Mouse (Mus musculus) kidney, embryonic 16.5 days (tissue): ENCODE measurements at regions not wholly inside any gene's neighbourhood (a gene's known extent, or its start where the extent isn't known, plus 50 kb on each side); places are given as distances from the start of the nearest gene placed in this dataset.

Source experiments
- ATAC-seq: fragments of 200-750 bp; cut with Nextera tagmentation; 2 replicates; pipeline ENCODE4 v1.8.0; 2017; ENCODE audit warnings: moderate TSS enrichment; ENCODE audit not compliant: low FRiP score, low TSS enrichment
- H3K27ac ChIP-seq: fragments of 300-500 bp; sonication (generic); 2 replicates; pipeline ENCODE4 v1.5.1; 2014; ENCODE audit warnings: low read length
- H3K27me3 ChIP-seq: fragments of 300-500 bp; sonication (generic); 2 replicates; pipeline ENCODE4 v1.6.1; 2014; ENCODE audit warnings: low read length, control low read depth, mixed read lengths; ENCODE audit not compliant: insufficient read depth
- H3K36me3 ChIP-seq: fragments of 300-500 bp; sonication (generic); 2 replicates; pipeline ENCODE4 v1.6.1; 2014; ENCODE audit warnings: low read length, control low read depth, mixed read lengths; ENCODE audit not compliant: insufficient read depth
- H3K4me1 ChIP-seq: fragments of 300-500 bp; sonication (generic); 2 replicates; pipeline ENCODE4 v1.6.1; 2014; ENCODE audit warnings: low read length, control low read depth, mixed read lengths; ENCODE audit not compliant: insufficient read depth
- H3K4me2 ChIP-seq: fragments of 300-500 bp; sonication (generic); replicated peaks from 2 replicates; pipeline ENCODE4 v1.6.1; 2014; ENCODE audit warnings: low read depth, low read length
- H3K4me3 ChIP-seq: fragments of 300-500 bp; sonication (generic); 2 replicates; pipeline ENCODE4 v1.5.1; 2014; ENCODE audit warnings: mild to moderate bottlenecking, low read length
- H3K9ac ChIP-seq: fragments of 300-500 bp; sonication (generic); replicated peaks from 2 replicates; pipeline ENCODE4 v1.6.1; 2014; ENCODE audit warnings: low read length
- H3K9me3 ChIP-seq: fragments of 300-500 bp; sonication (generic); 2 replicates; pipeline ENCODE4 v1.6.1; 2016; ENCODE audit warnings: low read length, control low read depth
- whole genome bisulfite sequencing: fragments of 180-500 bp; shearing (Covaris S2); extraction: QIAGEN DNeasy Blood & Tissue Kit; methylation state at CpG from one replicate; pipeline ENCODE4 v1.1.7; 2014; 5-methylcytosine and 5-hydroxymethylcytosine counted together

DNA sequence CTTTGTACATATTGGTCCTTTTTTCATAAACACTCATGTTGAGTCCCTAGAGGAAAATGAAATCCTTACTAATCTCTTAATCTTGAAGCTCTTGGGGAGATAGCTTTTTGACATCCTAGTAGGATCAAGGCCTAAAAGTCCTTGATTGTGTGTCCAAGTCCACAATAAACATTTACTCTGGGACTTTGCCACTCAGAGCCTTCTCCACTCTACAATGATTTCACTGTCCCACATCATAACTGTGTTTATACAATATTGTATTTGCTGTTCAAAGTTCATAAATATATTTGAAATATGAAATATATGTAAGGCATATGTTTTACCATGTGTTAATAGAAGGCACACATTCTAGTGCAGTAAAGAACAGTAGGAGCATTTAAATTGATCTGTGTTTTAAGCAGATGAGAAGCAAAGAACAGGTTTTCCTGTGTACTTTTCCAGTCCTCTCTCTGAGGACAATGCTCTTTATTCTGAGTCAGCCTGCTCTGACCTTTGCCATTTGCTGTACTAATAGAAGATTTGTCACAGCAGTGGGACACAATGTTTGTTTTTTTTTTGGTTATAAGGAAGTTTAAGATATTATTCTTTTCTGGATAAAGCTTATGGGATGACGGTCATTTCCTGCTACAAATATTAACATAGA lies 130.7 kb upstream of the Gprin3 start:
- H3K4me1 ChIP-seq, result no peaks in the 10 kb centered on the region
- ATAC-seq, result no peak
- WGBS, result 65% methylated on average over 1 of the region's 1 CpGs
- H3K27ac ChIP-seq, result no peak overlapping the region
- H3K9ac ChIP-seq, result no peak overlapping the region
- H3K27me3 ChIP-seq, result no peaks in the 10 kb centered on the region
- H3K9me3 ChIP-seq, result no peaks in the 10 kb centered on the region
- H3K36me3 ChIP-seq, result no peaks in the 10 kb centered on the region
- H3K4me2 ChIP-seq, result no peak overlapping the region
- no peak overlapping the region for H3K4me3 ChIP-seq

DNA sequence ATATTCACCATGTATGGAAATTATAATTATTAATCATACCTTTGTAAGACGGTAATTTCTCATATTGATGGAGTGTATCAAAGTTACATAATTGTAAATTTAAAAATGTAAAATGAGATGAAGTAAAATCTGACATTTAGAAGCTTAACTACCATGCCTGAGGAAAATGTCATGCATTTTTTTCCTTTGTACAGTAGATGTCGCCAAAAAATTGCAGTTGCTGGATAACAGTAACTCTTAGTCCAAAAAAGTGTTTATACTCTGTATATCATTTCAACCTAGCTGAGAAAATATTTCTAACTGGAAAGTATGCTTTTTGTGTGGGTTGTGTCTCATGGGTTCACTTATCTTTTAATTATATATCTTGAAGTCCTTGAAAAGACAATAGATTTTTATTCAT lies 110.9 kb upstream of the Gprin3 start:
- no peaks in the 10 kb centered on the region for H3K9me3 ChIP-seq
- no peak overlapping the region for H3K4me3 ChIP-seq
- no peak overlapping the region for H3K27ac ChIP-seq
- no peaks in the 10 kb centered on the region for H3K27me3 ChIP-seq
- WGBS, result 59% methylated on average over 2 of the region's 2 CpGs
- no peak overlapping the region for H3K4me2 ChIP-seq
- H3K9ac ChIP-seq, result no peak overlapping the region
- no peaks in the 10 kb centered on the region for H3K36me3 ChIP-seq
- H3K4me1 ChIP-seq, result no peaks in the 10 kb centered on the region
- no peak for ATAC-seq

DNA sequence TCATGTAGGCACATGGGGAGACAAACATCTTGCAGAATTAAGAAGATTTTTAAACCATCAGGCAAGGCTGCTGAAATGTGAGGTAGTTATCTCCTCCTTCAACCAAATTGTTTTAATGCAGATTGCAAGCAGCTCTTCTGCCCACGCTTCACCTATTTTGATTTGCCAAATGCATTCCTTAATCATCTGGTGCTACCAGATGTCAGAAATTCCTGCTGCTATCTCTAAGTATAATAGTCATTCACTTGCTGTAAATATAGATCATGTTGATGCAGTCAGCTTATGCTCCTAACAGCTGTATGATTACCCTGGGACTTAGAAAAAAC lies 98.8 kb upstream of the Gprin3 start:
- 58% methylated on average over 1 of the region's 1 CpGs for whole genome bisulfite sequencing
- Histone ChIP-seq H3K4me3 (no peak overlapping the region), H3K9me3 (no peaks in the 10 kb centered on the region), H3K36me3 (no peaks in the 10 kb centered on the region), H3K9ac (no peak overlapping the region), H3K4me2 (no peak overlapping the region), H3K27me3 (no peaks in the 10 kb centered on the region), H3K4me1 (peaks cover 7% of the 10 kb centered on the region; the same call in 1 of the 2 replicates), H3K27ac (peak overlapping the region; percentile 46; the same call in 1 of the 2 replicates)
- no peak for ATAC-seq

DNA sequence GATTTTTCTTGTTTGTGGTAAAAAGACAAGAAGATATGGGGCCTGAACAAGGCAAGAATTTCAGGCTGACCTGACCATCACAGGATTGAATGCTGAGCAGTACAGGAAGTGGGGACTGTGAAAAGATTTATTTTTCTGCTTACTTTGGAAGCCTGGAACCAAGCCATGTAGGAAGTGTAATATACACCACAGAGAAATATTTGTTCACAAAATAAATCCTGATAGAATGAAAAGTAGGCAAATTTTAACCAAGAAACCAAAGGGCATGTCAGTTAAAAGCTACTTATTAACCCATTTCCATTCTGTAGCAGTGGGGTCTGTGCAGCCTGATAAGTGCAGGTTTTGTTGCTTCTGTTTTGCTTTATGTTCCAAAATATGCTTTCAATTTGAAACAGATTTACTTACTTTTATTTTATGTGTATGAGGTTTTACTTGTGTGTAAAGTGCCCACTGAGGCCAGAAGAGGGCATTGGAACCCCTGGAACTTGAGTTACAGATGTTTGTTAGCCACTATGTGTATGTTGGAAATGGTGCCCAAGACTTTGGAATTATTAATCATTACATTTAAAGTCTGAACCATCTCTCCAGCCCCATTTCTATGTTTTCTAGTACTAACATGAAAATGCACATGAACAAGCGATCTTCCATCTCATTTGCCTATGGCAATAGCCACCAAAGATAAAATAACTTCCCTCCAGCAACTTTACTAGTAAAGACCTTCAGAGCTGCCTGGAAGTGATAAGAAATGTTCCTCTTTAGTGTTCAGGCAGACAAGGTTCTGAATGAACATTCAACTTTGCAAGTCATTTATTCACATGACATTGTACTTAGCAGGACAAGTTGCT lies 98.2 kb upstream of the Gprin3 start:
- Histone ChIP-seq H3K27ac (peak overlapping the region; percentile 46; the same call in 1 of the 2 replicates), H3K4me3 (no peak overlapping the region), H3K4me1 (peaks cover 7% of the 10 kb centered on the region; the same call in 1 of the 2 replicates), H3K9me3 (no peaks in the 10 kb centered on the region), H3K36me3 (no peaks in the 10 kb centered on the region), H3K4me2 (no peak overlapping the region), H3K27me3 (no peaks in the 10 kb centered on the region), H3K9ac (no peak overlapping the region)
- 58% methylated on average over 1 of the region's 1 CpGs for WGBS
- ATAC-seq, result peak; percentile 91

DNA sequence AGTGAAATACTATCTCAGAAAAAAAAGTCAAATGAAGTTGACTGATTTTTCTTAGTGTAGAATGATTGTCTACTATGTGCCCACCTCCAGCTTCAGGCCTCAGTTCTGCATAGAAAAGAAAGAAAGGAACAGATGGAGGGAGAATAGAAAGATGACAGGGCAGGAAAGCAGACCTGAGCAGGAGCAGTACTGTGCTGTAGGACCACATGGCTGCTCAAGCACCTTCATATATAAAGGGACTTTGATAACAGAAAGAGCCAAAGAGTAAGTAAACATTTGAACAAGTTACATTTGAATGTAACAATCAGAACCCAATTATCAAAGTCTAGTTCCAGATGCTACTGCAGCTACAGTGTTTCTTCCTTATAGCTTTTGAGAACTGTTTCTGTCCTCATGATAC lies 96.9 kb upstream of the Gprin3 start:
- peaks cover 7% of the 10 kb centered on the region; the same call in 1 of the 2 replicates for H3K4me1 ChIP-seq
- no peak overlapping the region for H3K4me2 ChIP-seq
- no peaks in the 10 kb centered on the region for H3K9me3 ChIP-seq
- H3K36me3 ChIP-seq, result no peaks in the 10 kb centered on the region
- H3K27ac ChIP-seq, result no peak overlapping the region
- no peak for ATAC-seq
- no peak overlapping the region for H3K4me3 ChIP-seq
- H3K27me3 ChIP-seq, result no peaks in the 10 kb centered on the region
- no peak overlapping the region for H3K9ac ChIP-seq

DNA sequence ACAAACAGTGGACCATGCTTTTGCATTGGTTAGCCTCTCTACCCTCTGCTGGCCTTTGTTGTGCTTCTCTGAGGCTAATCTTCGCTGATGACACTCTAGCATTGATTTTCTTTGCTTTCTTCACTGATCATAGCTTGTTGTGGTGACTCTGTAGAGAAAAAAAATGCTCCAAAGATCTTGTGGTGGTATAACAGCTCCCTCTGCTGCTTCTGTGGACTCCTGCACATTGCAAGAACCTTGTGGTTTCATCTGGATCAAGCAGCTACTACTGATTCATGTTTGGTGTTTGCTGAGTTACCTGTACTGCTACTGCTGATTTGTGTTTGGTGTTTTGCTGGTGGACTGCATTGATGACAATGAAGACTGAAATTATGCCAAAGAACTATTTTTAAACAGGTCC lies 74.7 kb upstream of the Gprin3 start:
- no peak overlapping the region for H3K4me2 ChIP-seq
- H3K4me3 ChIP-seq, result no peak overlapping the region
- WGBS, result 33% methylated on average over 1 of the region's 1 CpGs
- H3K9ac ChIP-seq, result no peak overlapping the region
- no peaks in the 10 kb centered on the region for H3K27me3 ChIP-seq
- no peaks in the 10 kb centered on the region for H3K4me1 ChIP-seq
- no peak overlapping the region for H3K27ac ChIP-seq
- H3K36me3 ChIP-seq, result no peaks in the 10 kb centered on the region
- ATAC-seq, result no peak
- H3K9me3 ChIP-seq, result no peaks in the 10 kb centered on the region

DNA sequence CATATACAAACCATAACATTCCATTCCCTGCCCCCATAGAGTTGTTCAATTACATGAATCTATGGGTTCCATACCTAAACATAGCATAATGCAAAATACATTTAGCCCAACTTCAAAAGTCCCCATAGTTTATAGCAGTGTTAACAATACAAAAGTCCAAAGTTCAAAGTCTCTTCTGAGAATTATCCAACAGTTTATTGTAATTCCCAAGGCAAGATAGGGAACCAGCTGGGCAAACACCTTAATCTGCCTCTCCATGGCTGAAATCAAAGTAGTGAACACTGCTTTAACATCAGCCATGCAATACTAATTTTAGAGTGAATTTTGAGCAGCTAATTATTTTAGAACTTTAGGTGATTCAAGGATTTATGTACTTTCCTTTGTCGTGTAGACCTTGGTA lies 72.7 kb upstream of the Gprin3 start:
- no peaks in the 10 kb centered on the region for H3K4me1 ChIP-seq
- H3K27me3 ChIP-seq, result no peaks in the 10 kb centered on the region
- no peak overlapping the region for H3K9ac ChIP-seq
- ATAC-seq, result no peak
- no peak overlapping the region for H3K4me2 ChIP-seq
- no peak overlapping the region for H3K4me3 ChIP-seq
- no peak overlapping the region for H3K27ac ChIP-seq
- H3K9me3 ChIP-seq, result no peaks in the 10 kb centered on the region
- no peaks in the 10 kb centered on the region for H3K36me3 ChIP-seq
- WGBS, result 45% methylated on average over 1 of the region's 1 CpGs

DNA sequence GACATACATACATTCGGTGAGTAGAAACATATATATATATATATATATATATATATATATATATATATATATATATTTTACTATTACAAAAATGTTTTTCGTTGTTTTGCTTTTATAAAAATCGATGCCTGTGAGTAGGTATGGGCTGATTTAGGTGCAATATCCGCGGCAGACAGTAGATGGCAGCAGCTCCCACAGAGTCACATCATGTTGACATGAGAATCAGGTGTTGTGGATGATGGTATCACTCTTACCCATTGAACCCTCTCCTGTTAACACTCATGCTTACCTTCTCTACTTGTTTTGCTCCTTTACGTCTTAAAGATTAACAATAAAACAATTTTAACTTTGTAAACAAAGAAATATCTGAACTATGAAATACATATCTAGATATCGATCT lies 72.0 kb upstream of the Gprin3 start:
- WGBS, result 32% methylated on average over 7 of the region's 7 CpGs
- ATAC-seq, result no peak

DNA sequence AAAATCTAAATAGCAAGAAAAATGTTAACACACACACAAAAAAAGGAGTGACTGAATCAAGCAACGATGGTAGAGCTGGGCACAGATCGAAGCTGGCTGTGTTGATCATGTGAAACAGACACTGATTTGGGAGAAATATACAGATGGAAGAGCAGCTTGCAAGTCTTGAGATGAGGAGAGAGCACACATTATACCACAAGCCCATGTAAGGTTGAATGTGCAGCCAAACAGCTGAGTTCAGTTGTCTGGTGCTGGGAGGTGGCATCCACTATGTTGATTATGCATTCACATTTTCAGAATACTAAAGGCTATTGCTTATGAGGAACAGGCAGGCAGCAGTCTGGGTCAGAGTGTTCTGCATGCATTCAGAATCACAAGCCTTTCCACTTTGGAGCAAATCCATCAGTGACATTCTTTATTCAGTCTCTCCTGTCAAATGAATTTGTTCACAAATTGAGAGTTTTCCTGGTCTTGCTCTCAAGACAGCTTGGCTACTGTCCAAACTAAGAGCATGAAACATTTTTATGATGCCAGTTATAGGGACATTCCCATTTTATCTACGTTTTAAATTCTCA lies 63.0 kb upstream of the Gprin3 start:
- H3K4me2 ChIP-seq, result no peak overlapping the region
- no peaks in the 10 kb centered on the region for H3K27me3 ChIP-seq
- H3K27ac ChIP-seq, result no peak overlapping the region
- peaks cover 3% of the 10 kb centered on the region; the same call in 1 of the 2 replicates for H3K9me3 ChIP-seq
- no peak overlapping the region for H3K9ac ChIP-seq
- no peaks in the 10 kb centered on the region for H3K4me1 ChIP-seq
- H3K36me3 ChIP-seq, result no peaks in the 10 kb centered on the region
- H3K4me3 ChIP-seq, result no peak overlapping the region
- no peak for ATAC-seq
- 82% methylated on average over 3 of the region's 3 CpGs for WGBS

More for the DNA sequence above, 72.0 kb upstream of the Gprin3 start:
- Histone ChIP-seq H3K9ac (no peak overlapping the region), H3K27ac (no peak overlapping the region), H3K36me3 (no peaks in the 10 kb centered on the region), H3K9me3 (no peaks in the 10 kb centered on the region), H3K27me3 (no peaks in the 10 kb centered on the region), H3K4me3 (no peak overlapping the region), H3K4me2 (no peak overlapping the region), H3K4me1 (no peaks in the 10 kb centered on the region)

DNA sequence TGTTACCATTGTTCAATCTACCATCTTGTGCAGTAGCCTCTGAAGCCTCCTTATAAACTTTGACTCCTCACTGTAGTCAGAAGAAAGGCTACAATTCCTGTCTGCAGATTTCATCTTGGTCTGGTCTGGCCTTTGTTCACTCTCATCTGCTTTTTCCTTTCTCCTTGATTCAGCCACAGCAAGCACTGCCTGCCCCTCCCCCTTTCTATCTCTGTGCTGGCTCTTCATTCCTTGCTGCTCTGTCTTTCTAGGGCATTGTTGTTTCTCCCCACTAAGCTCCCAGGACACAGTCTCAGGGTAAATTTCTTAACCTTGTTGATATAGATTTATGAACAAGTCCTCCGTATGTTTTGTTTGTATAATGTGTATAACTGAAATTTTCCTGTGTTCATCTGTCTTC lies 62.3 kb upstream of the Gprin3 start:
- H3K4me2 ChIP-seq, result no peak overlapping the region
- H3K4me1 ChIP-seq, result no peaks in the 10 kb centered on the region
- peaks cover 3% of the 10 kb centered on the region; the same call in 1 of the 2 replicates for H3K9me3 ChIP-seq
- WGBS, result 61% methylated on average over 1 of the region's 1 CpGs
- H3K4me3 ChIP-seq, result no peak overlapping the region
- no peak overlapping the region for H3K9ac ChIP-seq
- no peaks in the 10 kb centered on the region for H3K27me3 ChIP-seq
- no peaks in the 10 kb centered on the region for H3K36me3 ChIP-seq
- no peak for ATAC-seq
- H3K27ac ChIP-seq, result no peak overlapping the region
